Mouse (Mus musculus): ENCODE measurements around the gene Hs6st3. TPM values are rescaled to one million over a fixed set of nuclear protein-coding genes. Genes with fewer than 3 reads are reported as not detected.
"Not testable (repeated sequence)": the region's sequence is repeated elsewhere in the genome, so short reads cannot be mapped to it uniquely, and the experiment has no call there.

The Hs6st3 gene
- polyA plus RNA-seq, 1 experiment: not detected

GRCm38 (mm10) chr14:119247131-119247530 is 109.0 kb downstream of the Hs6st3 start:
- DNase-seq (ENCODE audit: low read depth, low spot score): no peak
- 93% methylated on average over 6 of the region's 6 CpGs for WGBS

DNA sequence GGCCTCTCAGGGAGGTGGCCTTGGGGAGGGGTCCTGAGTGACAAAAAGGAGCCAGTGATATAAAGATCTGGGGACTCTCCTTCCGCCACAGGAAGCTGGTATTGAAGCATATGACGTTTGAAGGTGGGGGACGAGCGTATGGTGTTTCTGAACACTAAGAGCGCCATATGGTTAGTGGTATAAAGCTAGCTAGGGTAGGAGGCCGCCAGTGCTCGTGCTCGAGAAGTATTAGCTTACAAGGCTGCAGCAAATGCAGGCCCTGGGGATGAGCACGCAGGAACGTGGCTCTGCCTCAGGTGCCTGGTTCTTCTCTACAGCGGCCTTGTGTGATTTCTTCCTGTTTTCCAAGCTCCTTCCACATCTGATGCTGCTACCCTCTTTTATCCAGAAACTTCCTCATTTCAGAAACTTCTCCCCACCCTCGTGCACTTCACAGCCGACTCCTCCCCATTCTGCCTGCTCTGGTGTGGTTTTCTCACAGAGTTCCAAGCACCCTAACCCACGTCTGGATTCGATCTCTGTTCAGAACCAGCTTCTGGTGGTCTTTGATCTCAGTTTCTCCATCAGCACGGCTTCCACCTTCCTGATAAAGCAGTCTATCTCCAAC is 110.0 kb downstream of the Hs6st3 start:
- DNase-seq (ENCODE audit: low read depth, low spot score): no peak
- WGBS: 73% methylated on average over 16 of the region's 16 CpGs

DNA sequence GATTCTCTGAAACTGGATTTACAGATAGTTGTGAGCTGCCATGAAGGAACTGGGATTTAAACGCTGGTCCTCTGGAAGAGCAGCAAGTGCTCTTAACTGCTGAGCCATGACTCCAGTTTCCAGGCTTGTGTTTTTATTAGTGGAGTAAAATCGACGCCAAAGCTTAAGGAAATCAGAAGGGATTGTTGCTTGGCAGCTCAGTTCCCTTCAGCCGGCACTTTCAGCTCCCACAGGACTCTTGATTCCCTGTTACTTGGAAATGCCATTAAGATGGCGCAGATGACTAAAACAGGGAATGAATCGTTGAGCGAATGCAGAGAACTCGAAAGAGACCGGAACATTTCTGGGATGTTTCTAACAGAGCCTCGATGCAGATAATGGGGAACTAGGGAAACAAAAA is 112.2 kb downstream of the Hs6st3 start:
- DNase-seq (ENCODE audit: low read depth, low spot score): no peak
- WGBS: 81% methylated on average over 10 of the region's 10 CpGs

GRCm38 (mm10) chr14:119255396-119255795 is 117.3 kb downstream of the Hs6st3 start:
- WGBS: 70% methylated on average over 3 of the region's 3 CpGs
- no peak for DNase-seq (ENCODE audit: low read depth, low spot score)

- no peak for DNase-seq (ENCODE audit: low read depth, low spot score)
- 82% methylated on average over 7 of the region's 7 CpGs for WGBS
Observed at GRCm38 (mm10) chr14:119257072-119257471, 118.9 kb downstream of the Hs6st3 start.

GRCm38 (mm10) chr14:119260176-119260962 is 122.2 kb downstream of the Hs6st3 start:
- DNase-seq (ENCODE audit: low read depth, low spot score): no peak
- 71% methylated on average over 14 of the region's 14 CpGs for WGBS

GRCm38 (mm10) chr14:119266334-119266733 is 128.2 kb downstream of the Hs6st3 start:
- no peak for DNase-seq (ENCODE audit: low read depth, low spot score)
- WGBS: 76% methylated on average over 7 of the region's 7 CpGs

DNA sequence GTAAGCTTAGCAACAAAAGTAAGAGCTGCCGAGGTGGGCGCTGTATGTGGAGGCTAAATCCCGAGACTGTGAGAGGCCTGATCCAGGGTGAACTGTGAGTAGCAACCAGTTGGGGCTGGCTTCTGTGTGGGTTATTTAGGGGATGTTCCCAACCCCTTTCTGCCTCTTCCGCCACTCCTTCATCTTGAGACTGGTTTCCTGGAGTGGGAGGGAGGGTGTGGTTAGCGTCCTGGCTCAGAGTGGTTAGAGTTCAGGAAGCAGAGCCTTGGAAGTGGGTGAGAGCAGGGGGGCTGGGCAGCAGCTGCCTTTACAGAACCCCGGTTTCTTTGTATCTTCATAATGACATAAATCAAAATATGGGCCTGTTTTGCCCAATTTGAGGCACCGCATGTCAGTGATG is 134.9 kb downstream of the Hs6st3 start:
- 54% methylated on average over 7 of the region's 7 CpGs for WGBS
- no peak for DNase-seq (ENCODE audit: low read depth, low spot score)

GRCm38 (mm10) chr14:119278156-119278555 is 140.0 kb downstream of the Hs6st3 start:
- DNase-seq (ENCODE audit: low read depth, low spot score): not testable (repeated sequence)
- WGBS: 92% methylated on average over 15 of the region's 15 CpGs

DNA sequence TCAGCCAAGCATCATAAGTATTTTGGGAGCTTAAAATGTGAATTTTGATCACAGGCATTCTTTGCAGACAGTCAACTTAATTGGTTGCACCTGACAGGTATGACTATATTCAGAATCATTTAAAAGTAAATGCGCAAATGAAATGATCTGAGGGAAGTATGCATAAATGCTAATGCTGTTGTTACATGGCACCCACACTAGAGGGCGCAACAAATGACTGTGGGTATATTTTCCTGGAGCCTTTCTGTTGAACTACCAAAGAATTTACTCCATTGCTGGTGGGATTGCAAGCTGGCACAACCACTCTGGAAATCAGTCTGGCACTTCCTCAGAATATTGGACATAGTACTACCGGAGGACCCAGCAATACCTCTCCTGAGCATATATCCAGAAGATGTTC is 145.8 kb downstream of the Hs6st3 start:
- 81% methylated on average over 3 of the region's 3 CpGs for WGBS
- no peak for DNase-seq (ENCODE audit: low read depth, low spot score)

DNA sequence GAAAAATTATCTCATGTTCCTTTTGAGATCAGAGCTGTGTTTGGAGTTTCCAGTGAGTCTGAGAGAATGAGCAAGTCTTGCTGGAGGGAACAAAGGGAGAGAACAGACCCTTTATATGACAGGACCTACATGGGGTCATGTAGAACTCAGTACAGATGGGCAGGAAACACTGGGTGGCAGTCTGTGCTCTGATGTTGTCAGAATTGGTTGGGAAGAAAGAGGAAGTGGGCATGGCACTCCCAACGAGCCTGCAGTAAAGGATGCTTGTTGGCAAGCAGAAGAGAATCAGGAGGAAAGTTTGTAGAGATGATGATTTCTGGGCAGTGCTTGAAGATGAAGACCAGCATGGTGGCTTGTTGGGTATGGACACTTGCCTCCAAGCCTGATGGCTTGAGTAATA is 151.5 kb downstream of the Hs6st3 start:
- WGBS: 31% methylated on average over 1 of the region's 1 CpGs
- DNase-seq (ENCODE audit: low read depth, low spot score): no peak

GRCm38 (mm10) chr14:119294071-119294470 is 155.9 kb downstream of the Hs6st3 start:
- 71% methylated on average over 6 of the region's 6 CpGs for whole genome bisulfite sequencing
- DNase-seq (ENCODE audit: low read depth, low spot score): no peak

GRCm38 (mm10) chr14:119306461-119306860 is 168.3 kb downstream of the Hs6st3 start:
- no peak for DNase-seq (ENCODE audit: low read depth, low spot score)
- 67% methylated on average over 3 of the region's 3 CpGs for WGBS

GRCm38 (mm10) chr14:119318379-119318778 is 180.2 kb downstream of the Hs6st3 start:
- DNase-seq (ENCODE audit: low read depth, low spot score): no peak
- 82% methylated on average over 2 of the region's 2 CpGs for WGBS

DNA sequence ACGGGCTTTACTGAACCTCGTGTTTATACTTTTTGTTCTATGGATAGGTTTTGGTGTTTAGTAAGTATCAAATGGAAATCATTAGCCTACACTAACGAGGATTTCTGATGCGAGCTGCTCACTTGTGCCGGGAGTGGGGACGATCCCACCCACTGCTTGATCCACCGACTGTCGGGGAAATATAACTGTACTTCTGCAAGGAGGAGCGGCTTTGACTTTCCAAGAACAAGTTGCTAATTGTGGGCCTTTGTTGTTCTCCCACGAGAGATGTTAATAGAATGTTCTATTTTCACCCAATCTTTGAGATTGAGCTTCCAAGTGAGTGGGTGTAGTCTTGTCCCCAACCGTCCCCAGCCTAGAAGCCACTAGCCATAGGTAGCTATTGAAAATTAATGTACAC is 209.1 kb downstream of the Hs6st3 start:
- WGBS: 82% methylated on average over 11 of the region's 11 CpGs
- no peak for DNase-seq (ENCODE audit: low read depth, low spot score)

- DNase-seq (ENCODE audit: low read depth, low spot score): no peak
- 85% methylated on average over 4 of the region's 4 CpGs for WGBS
Observed at GRCm38 (mm10) chr14:119361414-119361813, 223.3 kb downstream of the Hs6st3 start.

DNA sequence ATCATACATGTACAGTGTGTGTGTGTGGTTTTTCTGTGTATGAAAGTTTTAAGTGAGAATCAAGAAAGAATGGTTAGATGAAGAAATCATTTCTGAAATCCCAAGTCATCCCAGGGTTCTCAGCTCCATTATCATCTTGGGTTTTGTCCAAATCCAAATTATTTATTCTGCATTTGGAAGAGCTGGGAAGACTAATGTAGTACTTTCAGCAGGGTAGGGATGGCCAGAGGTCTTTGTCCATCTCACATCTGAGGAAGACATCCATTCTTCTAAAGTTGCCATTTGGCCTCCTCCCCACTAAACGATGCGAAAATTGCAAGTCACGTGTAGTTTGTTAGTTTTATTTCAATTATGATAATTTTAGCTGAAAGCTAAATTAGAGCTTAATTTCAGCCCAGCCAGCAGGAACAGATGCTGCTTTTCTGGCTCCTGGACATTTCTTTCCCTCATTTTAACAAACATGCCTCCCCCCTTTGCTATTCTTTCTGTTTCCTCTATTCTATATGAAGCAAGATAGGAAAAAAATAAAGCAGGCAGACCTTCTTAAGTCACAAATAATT is 229.8 kb downstream of the Hs6st3 start:
- WGBS: 71% methylated on average over 3 of the region's 3 CpGs

DNA sequence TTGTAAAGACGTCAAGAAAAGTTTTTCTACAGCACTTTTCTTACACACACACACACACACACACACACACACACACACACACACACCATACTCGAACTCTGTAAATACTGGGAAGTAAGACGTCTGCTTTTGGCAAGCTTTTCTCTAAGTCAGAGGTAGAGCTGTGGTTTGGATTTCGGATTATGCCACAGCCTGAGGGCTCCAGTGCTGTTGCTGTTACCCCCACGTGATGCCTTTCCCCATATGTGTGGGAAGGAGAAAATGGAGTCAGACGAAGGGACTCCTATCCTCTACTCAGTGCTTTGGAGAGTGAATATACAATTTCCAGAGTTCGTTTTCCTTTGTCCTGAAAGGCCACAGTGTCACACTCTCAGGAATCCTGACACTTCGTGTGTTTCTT is 231.1 kb downstream of the Hs6st3 start:
- 67% methylated on average over 8 of the region's 8 CpGs for WGBS
- DNase-seq (ENCODE audit: low read depth, low spot score): no peak

More for the DNA sequence above, 229.8 kb downstream of the Hs6st3 start:
- no peak for DNase-seq (ENCODE audit: low read depth, low spot score)

GRCm38 (mm10) chr14:119370013-119370412 is 231.9 kb downstream of the Hs6st3 start:
- DNase-seq (ENCODE audit: low read depth, low spot score): no peak
- 82% methylated on average over 7 of the region's 7 CpGs for WGBS

GRCm38 (mm10) chr14:119379303-119379702 is 241.2 kb downstream of the Hs6st3 start:
- peak; percentile 14 for DNase-seq (ENCODE audit: low read depth, low spot score)
- 24% methylated on average over 2 of the region's 2 CpGs for WGBS

GRCm38 (mm10) chr14:119401618-119402017 is 263.5 kb downstream of the Hs6st3 start:
- DNase-seq (ENCODE audit: low read depth, low spot score): no peak
- 87% methylated on average over 10 of the region's 10 CpGs for WGBS
